Mouse (Mus musculus): ENCODE data around the gene Zcchc12.

The Zcchc12 gene

GRCm38 (mm10) chrX:36195736-36196525, at the start of gene Zcchc12:
Gene Zcchc12, plus strand, starts transcription at chrX:36195904.
- peak; percentile 70 for ATAC-seq (ENCODE audit: low TSS enrichment)

- ATAC-seq (ENCODE audit: low TSS enrichment): no peak
These were observed 49.0 kb upstream of the Zcchc12 start for GRCm38 (mm10) chrX:36146746-36147145.

- no peak for ATAC-seq (ENCODE audit: low TSS enrichment)
These were observed 45.6 kb upstream of the Zcchc12 start for GRCm38 (mm10) chrX:36150100-36150499.

GRCm38 (mm10) chrX:36156677-36157076, 39.0 kb upstream of the Zcchc12 start:
- no peak for ATAC-seq (ENCODE audit: low TSS enrichment)

GRCm38 (mm10) chrX:36161567-36161966, 34.1 kb upstream of the Zcchc12 start:
- no peak for ATAC-seq (ENCODE audit: low TSS enrichment)

GRCm38 (mm10) chrX:36183625-36184024, 12.1 kb upstream of the Zcchc12 start:
- ATAC-seq (ENCODE audit: low TSS enrichment): no peak

GRCm38 (mm10) chrX:36186036-36186435, 9.7 kb upstream of the Zcchc12 start:
- ATAC-seq (ENCODE audit: low TSS enrichment): no peak

GRCm38 (mm10) chrX:36186443-36186842, 9.3 kb upstream of the Zcchc12 start:
- no peak for ATAC-seq (ENCODE audit: low TSS enrichment)

- no peak for ATAC-seq (ENCODE audit: low TSS enrichment)
These were observed 1.8 kb upstream of the Zcchc12 start for GRCm38 (mm10) chrX:36193951-36194350.

GRCm38 (mm10) chrX:36209554-36209953, 13.8 kb downstream of the Zcchc12 start:
- no peak for ATAC-seq (ENCODE audit: low TSS enrichment)

GRCm38 (mm10) chrX:36211216-36211615, 15.5 kb downstream of the Zcchc12 start:
- no peak for ATAC-seq (ENCODE audit: low TSS enrichment)

- no peak for ATAC-seq (ENCODE audit: low TSS enrichment)
These were observed 25.7 kb downstream of the Zcchc12 start for GRCm38 (mm10) chrX:36221366-36221765.

GRCm38 (mm10) chrX:36225777-36226176, 30.1 kb downstream of the Zcchc12 start:
- ATAC-seq (ENCODE audit: low TSS enrichment): peak; percentile 88

GRCm38 (mm10) chrX:36226577-36226976, 30.9 kb downstream of the Zcchc12 start:
- ATAC-seq (ENCODE audit: low TSS enrichment): peak; percentile 70; the same call in 1 of the 2 replicates

GRCm38 (mm10) chrX:36228861-36229260, 33.2 kb downstream of the Zcchc12 start:
- ATAC-seq (ENCODE audit: low TSS enrichment): no peak

GRCm38 (mm10) chrX:36229273-36229672, 33.6 kb downstream of the Zcchc12 start:
- ATAC-seq (ENCODE audit: low TSS enrichment): no peak

- ATAC-seq (ENCODE audit: low TSS enrichment): no peak
These were observed 39.9 kb downstream of the Zcchc12 start for GRCm38 (mm10) chrX:36235652-36236051.
